Mouse (Mus musculus): Measurements from ENCODE around the gene Rorb.

The Rorb gene
- long read RNA-seq, experiment 1: 0 reads
- long read RNA-seq, experiment 2: 0 reads

- intact Hi-C loops (cut with DNase I): no loop called here
Measured at GRCm38 (mm10) chr19:19110793-19111427, at the start of gene Rorb. Gene Rorb, minus strand, starts transcription at chr19:19111196.

- intact Hi-C loops (cut with DNase I): no loop called here
Measured at GRCm38 (mm10) chr19:19148847-19149246, 37.9 kb upstream of the Rorb start.

- intact Hi-C loops (cut with DNase I): no loop called here
Measured at GRCm38 (mm10) chr19:19144447-19144846, 33.5 kb upstream of the Rorb start.

GRCm38 (mm10) chr19:19136856-19137255, 25.9 kb upstream of the Rorb start:
- intact Hi-C loops (cut with DNase I): no loop called here

- intact Hi-C loops (cut with DNase I): no loop called here
Measured at GRCm38 (mm10) chr19:19135838-19136237, 24.8 kb upstream of the Rorb start.

GRCm38 (mm10) chr19:19122324-19122723, 11.3 kb upstream of the Rorb start:
- intact Hi-C loops (cut with DNase I): no loop called here

GRCm38 (mm10) chr19:19112180-19112579, 1.2 kb upstream of the Rorb start:
- intact Hi-C loops (cut with DNase I): no loop called here

- intact Hi-C loops (cut with DNase I): no loop called here
Measured at GRCm38 (mm10) chr19:19111428-19112170, 603 bp upstream of the Rorb start.

- intact Hi-C loops (cut with DNase I): no loop called here
Measured at GRCm38 (mm10) chr19:19110011-19110768, 806 bp downstream of the Rorb start.

GRCm38 (mm10) chr19:19108596-19109381, 2.2 kb downstream of the Rorb start:
- intact Hi-C loops (cut with DNase I): no loop called here

GRCm38 (mm10) chr19:19104581-19104980, 6.4 kb downstream of the Rorb start:
- intact Hi-C loops (cut with DNase I): no loop called here

GRCm38 (mm10) chr19:19097149-19097548, 13.8 kb downstream of the Rorb start:
- intact Hi-C loops (cut with DNase I): no loop called here

- intact Hi-C loops (cut with DNase I): no loop called here
Measured at GRCm38 (mm10) chr19:19089427-19089826, 21.6 kb downstream of the Rorb start.

- intact Hi-C loops (cut with DNase I): no loop called here
Measured at GRCm38 (mm10) chr19:19077880-19078279, 33.1 kb downstream of the Rorb start.

GRCm38 (mm10) chr19:19074756-19075155, 36.2 kb downstream of the Rorb start:
- intact Hi-C loops (cut with DNase I): no loop called here

GRCm38 (mm10) chr19:19058710-19059398, 52.1 kb downstream of the Rorb start:
- intact Hi-C loops (cut with DNase I): no loop called here

GRCm38 (mm10) chr19:19058201-19058600, 52.8 kb downstream of the Rorb start:
- intact Hi-C loops (cut with DNase I): no loop called here

- intact Hi-C loops (cut with DNase I): no loop called here
Measured at GRCm38 (mm10) chr19:19043138-19043537, 67.9 kb downstream of the Rorb start.

GRCm38 (mm10) chr19:19040800-19041199, 70.2 kb downstream of the Rorb start:
- intact Hi-C loops (cut with DNase I): no loop called here

- intact Hi-C loops (cut with DNase I): no loop called here
Measured at GRCm38 (mm10) chr19:19034482-19035315, 76.3 kb downstream of the Rorb start.

Measured in adrenal gland (tissue).